Mouse (Mus musculus) bone marrow, adult 2 months (tissue): ENCODE results near the gene Stat3.

ENCODE experiments used
- CTCF ChIP-seq: fragments of 200-500 bp; IDR thresholded peaks from 2 replicates; pipeline ENCODE4 v1.5.1; 2011; ENCODE audit warnings: low read length, control low read depth; ENCODE audit not compliant: control insufficient read depth, insufficient read depth
- POLR2A ChIP-seq: fragments of 200-500 bp; IDR thresholded peaks from 2 replicates; pipeline ENCODE4 v1.6.1; 2011; ENCODE audit warnings: low read depth, mild to moderate bottlenecking, control low read depth, low read length, borderline replicate concordance; ENCODE audit not compliant: control insufficient read depth

DNA sequence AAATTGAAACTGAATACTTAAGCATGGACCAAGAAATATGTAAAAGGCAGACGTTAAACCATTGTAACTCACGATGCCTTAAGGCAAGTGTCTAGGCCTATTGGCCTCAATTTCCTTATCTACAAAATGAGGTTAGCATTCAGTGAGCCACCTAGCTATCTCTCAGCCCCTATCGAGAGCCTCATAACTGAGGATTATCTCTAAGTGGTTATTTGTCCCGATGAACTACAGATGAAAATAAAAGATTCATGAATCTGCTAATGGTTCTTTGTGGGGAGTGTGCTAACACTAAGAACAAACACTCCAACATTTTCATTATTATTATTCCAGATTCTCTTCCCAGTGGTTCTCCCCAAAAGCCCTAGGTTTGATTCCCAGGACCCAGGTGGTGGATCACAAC lies 2.0 kb downstream of the Stat3 start:
- no peak for TF ChIP-seq POLR2A
- TF ChIP-seq CTCF = no peak
